Mouse (Mus musculus): ENCODE data around the gene Maml2. TPM values are rescaled to one million over a fixed set of nuclear protein-coding genes. Genes with fewer than 3 reads are reported as not detected.

Maml2 gene
- polyA plus RNA-seq, 1 experiment from 2014 or later: 10.3 TPM

DNA sequence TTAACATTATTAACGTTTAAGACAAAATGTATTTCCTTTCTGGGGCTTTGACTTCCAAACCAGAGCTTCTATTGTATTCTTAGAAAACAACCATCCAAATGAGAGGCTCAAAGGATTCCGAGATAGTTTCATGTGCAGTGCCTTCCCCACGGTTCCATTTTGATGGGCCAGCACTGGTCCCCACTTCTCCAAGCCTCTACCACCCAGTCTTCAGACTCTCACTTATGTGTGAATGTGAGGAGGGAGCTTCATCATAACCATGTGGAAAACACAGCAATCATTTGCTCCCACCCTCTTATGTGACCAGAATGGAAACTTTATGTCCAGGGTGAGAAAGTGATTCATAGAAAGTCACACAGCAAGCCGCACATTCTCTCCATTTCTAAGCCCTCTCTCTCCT lies 354.1 kb downstream of the Maml2 start:
- Histone ChIP-seq H3K36me3 (ENCODE audit: control insufficient read depth, insufficient read depth, low read length) (no peaks in the 10 kb centered on the region), H3K4me2 (peak overlapping the region; percentile 30; the same call in 1 of the 2 replicates), H3K9ac (ENCODE audit: low read length) (peak overlapping the region; percentile 52), H3K27ac (ENCODE audit: low read depth, low read length) (peak overlapping the region; percentile 74), H3K4me3 (ENCODE audit: low read depth, low read length) (no peak overlapping the region), H3K27me3 (ENCODE audit: control insufficient read depth, insufficient read depth, low read length) (no peaks in the 10 kb centered on the region), H3K9me3 (ENCODE audit: control insufficient read depth, low read length) (no peaks in the 10 kb centered on the region), H3K4me1 (ENCODE audit: control insufficient read depth, insufficient read depth, low read length) (peaks cover 13% of the 10 kb centered on the region)
- WGBS: 41% methylated on average over 4 of the region's 4 CpGs
- peak; percentile 19; the same call in 1 of the 2 replicates for ATAC-seq (ENCODE audit: low FRiP score)
- peak; percentile 89 for DNase-seq (ENCODE audit: low spot score, missing footprints)

- peak overlapping the region; percentile 52 for H3K9ac ChIP-seq (ENCODE audit: low read length)
- peak; percentile 93 for DNase-seq (ENCODE audit: low spot score, missing footprints)
- H3K9me3 ChIP-seq (ENCODE audit: control insufficient read depth, low read length): no peaks in the 10 kb centered on the region
- no peaks in the 10 kb centered on the region for H3K36me3 ChIP-seq (ENCODE audit: control insufficient read depth, insufficient read depth, low read length)
- H3K4me3 ChIP-seq (ENCODE audit: low read depth, low read length): no peak overlapping the region
- peaks cover 13% of the 10 kb centered on the region for H3K4me1 ChIP-seq (ENCODE audit: control insufficient read depth, insufficient read depth, low read length)
- peak; percentile 76 for ATAC-seq (ENCODE audit: low FRiP score)
- peak overlapping the region; percentile 74 for H3K27ac ChIP-seq (ENCODE audit: low read depth, low read length)
- H3K27me3 ChIP-seq (ENCODE audit: control insufficient read depth, insufficient read depth, low read length): no peaks in the 10 kb centered on the region
- 13% methylated on average over 8 of the region's 8 CpGs for WGBS
- H3K4me2 ChIP-seq: peak overlapping the region; percentile 30
Measured at GRCm38 (mm10) chr9:13652389-13652877, 354.7 kb downstream of the Maml2 start.

DNA sequence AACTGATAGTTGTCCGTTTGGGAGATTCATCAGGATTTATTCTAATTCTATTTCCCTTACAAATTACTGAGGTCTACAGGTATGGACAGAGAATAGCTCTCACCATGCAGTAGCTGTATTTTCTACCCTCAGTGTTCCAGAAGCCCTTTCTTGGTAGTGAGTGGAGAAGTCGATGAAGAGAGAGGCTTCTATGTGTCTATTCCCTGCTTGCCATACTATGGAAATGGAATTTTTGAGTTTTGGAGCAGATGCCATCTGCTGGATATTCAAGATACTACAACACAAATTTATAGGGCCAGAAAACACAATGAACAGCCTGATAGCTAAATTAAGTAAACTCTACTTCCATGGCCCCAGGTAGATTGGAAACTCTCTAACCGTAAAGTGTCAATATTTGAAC lies 355.2 kb downstream of the Maml2 start:
- peaks cover 13% of the 10 kb centered on the region for H3K4me1 ChIP-seq (ENCODE audit: control insufficient read depth, insufficient read depth, low read length)
- H3K9me3 ChIP-seq (ENCODE audit: control insufficient read depth, low read length): no peaks in the 10 kb centered on the region
- H3K27me3 ChIP-seq (ENCODE audit: control insufficient read depth, insufficient read depth, low read length): no peaks in the 10 kb centered on the region
- peak overlapping the region; percentile 52; the same call in 1 of the 2 replicates for H3K9ac ChIP-seq (ENCODE audit: low read length)
- H3K36me3 ChIP-seq (ENCODE audit: control insufficient read depth, insufficient read depth, low read length): no peaks in the 10 kb centered on the region
- WGBS: 27% methylated on average over 3 of the region's 3 CpGs
- H3K4me3 ChIP-seq (ENCODE audit: low read depth, low read length): no peak overlapping the region
- H3K27ac ChIP-seq (ENCODE audit: low read depth, low read length): peak overlapping the region; percentile 74
- ATAC-seq (ENCODE audit: low FRiP score) (peak; percentile 79), DNase-seq (ENCODE audit: low spot score, missing footprints) (peak; percentile 96)
- peak overlapping the region; percentile 30 for H3K4me2 ChIP-seq

- H3K27me3 ChIP-seq (ENCODE audit: control insufficient read depth, insufficient read depth, low read length): no peaks in the 10 kb centered on the region
- WGBS: 6% methylated on average over 12 of the region's 12 CpGs
- H3K9ac ChIP-seq (ENCODE audit: low read length): peak overlapping the region; percentile 47; the same call in 1 of the 2 replicates
- no peaks in the 10 kb centered on the region for H3K9me3 ChIP-seq (ENCODE audit: control insufficient read depth, low read length)
- peaks cover 10% of the 10 kb centered on the region for H3K4me1 ChIP-seq (ENCODE audit: control insufficient read depth, insufficient read depth, low read length)
- H3K36me3 ChIP-seq (ENCODE audit: control insufficient read depth, insufficient read depth, low read length): no peaks in the 10 kb centered on the region
- H3K27ac ChIP-seq (ENCODE audit: low read depth, low read length): no peak overlapping the region; the same call in 1 of the 2 replicates
- ATAC-seq (ENCODE audit: low FRiP score) (peak; percentile 75; the same call in 1 of the 2 replicates), DNase-seq (ENCODE audit: low spot score, missing footprints) (peak; percentile 85)
- peak overlapping the region; percentile 17; the same call in 1 of the 2 replicates for H3K4me2 ChIP-seq
- no peak overlapping the region for H3K4me3 ChIP-seq (ENCODE audit: low read depth, low read length)
Measured at GRCm38 (mm10) chr9:13661768-13662623, 364.2 kb downstream of the Maml2 start.

DNA sequence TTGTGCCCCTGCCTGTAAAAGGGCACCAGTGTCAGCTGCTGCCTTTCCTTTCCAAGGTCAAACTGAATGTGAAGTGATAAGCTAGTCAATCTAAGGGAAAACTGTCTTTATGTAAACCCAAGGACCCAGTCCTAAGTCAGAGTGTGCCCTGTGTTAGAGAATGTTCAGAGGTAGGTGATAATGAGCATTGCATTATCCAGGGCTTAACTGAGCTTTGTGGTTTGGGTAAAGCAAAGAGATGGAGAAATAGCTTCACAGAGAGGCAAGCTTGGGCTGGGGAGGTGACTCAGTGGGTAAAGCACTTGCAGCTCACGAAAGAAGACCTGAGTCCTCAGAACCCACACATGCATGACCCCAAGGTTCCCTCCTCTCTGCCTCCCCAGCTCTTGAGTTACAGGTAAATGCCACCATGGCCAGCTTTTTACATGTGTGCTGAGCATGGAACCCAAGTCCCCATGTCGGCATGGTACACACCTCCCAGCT lies 367.8 kb downstream of the Maml2 start:
- H3K9ac ChIP-seq (ENCODE audit: low read length): no peak overlapping the region
- no peak for ATAC-seq (ENCODE audit: low FRiP score)
- no peak overlapping the region for H3K4me3 ChIP-seq (ENCODE audit: low read depth, low read length)
- H3K27me3 ChIP-seq (ENCODE audit: control insufficient read depth, insufficient read depth, low read length): no peaks in the 10 kb centered on the region
- no peak for DNase-seq (ENCODE audit: low spot score, missing footprints)
- no peaks in the 10 kb centered on the region for H3K9me3 ChIP-seq (ENCODE audit: control insufficient read depth, low read length)
- peaks cover 10% of the 10 kb centered on the region for H3K4me1 ChIP-seq (ENCODE audit: control insufficient read depth, insufficient read depth, low read length)
- no peaks in the 10 kb centered on the region for H3K36me3 ChIP-seq (ENCODE audit: control insufficient read depth, insufficient read depth, low read length)
- no peak overlapping the region for H3K27ac ChIP-seq (ENCODE audit: low read depth, low read length)
- H3K4me2 ChIP-seq: no peak overlapping the region
- WGBS: 81% methylated on average over 2 of the region's 2 CpGs

GRCm38 (mm10) chr9:13667955-13668354 lies 370.2 kb downstream of the Maml2 start:
- no peak overlapping the region for H3K9ac ChIP-seq (ENCODE audit: low read length)
- ATAC-seq (ENCODE audit: low FRiP score) (no peak), DNase-seq (ENCODE audit: low spot score, missing footprints) (no peak)
- no peaks in the 10 kb centered on the region for H3K36me3 ChIP-seq (ENCODE audit: control insufficient read depth, insufficient read depth, low read length)
- H3K9me3 ChIP-seq (ENCODE audit: control insufficient read depth, low read length): no peaks in the 10 kb centered on the region
- H3K27me3 ChIP-seq (ENCODE audit: control insufficient read depth, insufficient read depth, low read length): no peaks in the 10 kb centered on the region
- no peak overlapping the region for H3K4me3 ChIP-seq (ENCODE audit: low read depth, low read length)
- H3K4me1 ChIP-seq (ENCODE audit: control insufficient read depth, insufficient read depth, low read length): no peaks in the 10 kb centered on the region
- 91% methylated on average over 1 of the region's 1 CpGs for WGBS
- no peak overlapping the region for H3K27ac ChIP-seq (ENCODE audit: low read depth, low read length)
- H3K4me2 ChIP-seq: no peak overlapping the region

- no peak overlapping the region for H3K27ac ChIP-seq (ENCODE audit: low read depth, low read length)
- 89% methylated on average over 2 of the region's 2 CpGs for WGBS
- no peaks in the 10 kb centered on the region for H3K9me3 ChIP-seq (ENCODE audit: control insufficient read depth, low read length)
- no peak overlapping the region for H3K4me2 ChIP-seq
- peak; percentile 47 for DNase-seq (ENCODE audit: low spot score, missing footprints)
- H3K27me3 ChIP-seq (ENCODE audit: control insufficient read depth, insufficient read depth, low read length): no peaks in the 10 kb centered on the region
- no peak overlapping the region for H3K9ac ChIP-seq (ENCODE audit: low read length)
- H3K4me3 ChIP-seq (ENCODE audit: low read depth, low read length): no peak overlapping the region
- no peak for ATAC-seq (ENCODE audit: low FRiP score)
- no peaks in the 10 kb centered on the region for H3K4me1 ChIP-seq (ENCODE audit: control insufficient read depth, insufficient read depth, low read length)
- no peaks in the 10 kb centered on the region for H3K36me3 ChIP-seq (ENCODE audit: control insufficient read depth, insufficient read depth, low read length)
Measured at GRCm38 (mm10) chr9:13668742-13669141, 371.0 kb downstream of the Maml2 start.

DNA sequence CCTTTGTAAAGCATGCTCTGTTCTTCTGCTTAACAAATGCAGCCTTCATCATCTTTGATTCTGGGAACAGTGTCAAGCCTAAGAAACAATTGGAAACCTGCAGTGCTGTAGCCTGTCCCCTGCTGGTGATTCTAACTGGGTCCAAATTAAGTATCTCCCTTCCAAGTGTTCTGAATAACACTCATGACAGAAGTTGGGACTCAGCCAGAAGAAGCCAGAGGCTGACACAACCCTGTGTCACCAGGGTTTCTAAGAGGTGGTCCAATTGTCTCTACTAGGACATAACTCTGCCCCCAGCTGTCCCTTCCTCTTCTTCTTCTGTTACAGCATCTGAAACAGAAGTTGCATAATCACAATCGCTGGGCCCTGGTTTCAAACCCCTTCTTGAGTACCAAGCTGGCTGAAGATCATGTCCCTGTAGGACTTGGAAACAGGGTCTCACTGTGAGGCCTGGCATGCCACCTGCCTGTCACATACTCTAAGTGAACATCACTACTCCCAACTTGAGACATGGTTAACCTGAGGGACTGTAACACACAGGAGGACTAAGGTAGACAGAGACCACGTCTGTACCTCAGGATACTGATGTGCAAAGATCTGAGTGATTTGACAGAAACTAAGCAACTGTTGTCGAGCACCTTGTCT lies 373.5 kb downstream of the Maml2 start:
- no peaks in the 10 kb centered on the region for H3K4me1 ChIP-seq (ENCODE audit: control insufficient read depth, insufficient read depth, low read length)
- H3K4me3 ChIP-seq (ENCODE audit: low read depth, low read length): no peak overlapping the region
- no peaks in the 10 kb centered on the region for H3K36me3 ChIP-seq (ENCODE audit: control insufficient read depth, insufficient read depth, low read length)
- H3K9ac ChIP-seq (ENCODE audit: low read length): no peak overlapping the region
- H3K27me3 ChIP-seq (ENCODE audit: control insufficient read depth, insufficient read depth, low read length): no peaks in the 10 kb centered on the region
- H3K27ac ChIP-seq (ENCODE audit: low read depth, low read length): no peak overlapping the region
- no peak for ATAC-seq (ENCODE audit: low FRiP score)
- DNase-seq (ENCODE audit: low spot score, missing footprints): peak; percentile 44
- no peaks in the 10 kb centered on the region for H3K9me3 ChIP-seq (ENCODE audit: control insufficient read depth, low read length)
- no peak overlapping the region for H3K4me2 ChIP-seq
- 87% methylated on average over 3 of the region's 3 CpGs for WGBS

DNA sequence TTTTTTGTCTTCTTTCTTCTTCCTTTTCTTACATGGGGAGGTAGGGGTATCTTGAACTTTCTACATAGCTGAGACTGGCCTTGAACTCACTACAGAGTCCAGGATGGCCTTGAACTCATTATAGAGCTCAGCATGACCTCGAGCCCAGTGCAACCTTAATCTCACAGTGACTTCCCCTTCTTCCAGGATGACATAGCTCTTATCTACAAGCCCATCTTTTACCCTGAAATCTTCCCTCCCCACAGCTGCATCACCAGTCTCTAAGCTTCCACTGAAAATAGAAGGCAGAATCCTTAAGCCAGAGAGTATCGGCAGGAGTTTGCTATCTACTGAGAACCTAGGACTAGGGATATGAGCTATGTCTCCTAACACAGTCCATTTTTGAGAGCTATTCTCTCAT lies 375.5 kb downstream of the Maml2 start:
- peak; percentile 2 for DNase-seq (ENCODE audit: low spot score, missing footprints)
- WGBS: 88% methylated on average over 2 of the region's 2 CpGs

More for the DNA sequence above, 375.5 kb downstream of the Maml2 start:
- H3K36me3 ChIP-seq (ENCODE audit: control insufficient read depth, insufficient read depth, low read length): no peaks in the 10 kb centered on the region
- no peak overlapping the region for H3K4me3 ChIP-seq (ENCODE audit: low read depth, low read length)
- H3K27ac ChIP-seq (ENCODE audit: low read depth, low read length): no peak overlapping the region
- no peak overlapping the region for H3K4me2 ChIP-seq
- H3K4me1 ChIP-seq (ENCODE audit: control insufficient read depth, insufficient read depth, low read length): no peaks in the 10 kb centered on the region
- H3K27me3 ChIP-seq (ENCODE audit: control insufficient read depth, insufficient read depth, low read length): no peaks in the 10 kb centered on the region
- H3K9me3 ChIP-seq (ENCODE audit: control insufficient read depth, low read length): no peaks in the 10 kb centered on the region
- H3K9ac ChIP-seq (ENCODE audit: low read length): no peak overlapping the region
- ATAC-seq (ENCODE audit: low FRiP score): no peak

All from midbrain, embryonic 11.5 days (tissue).